Mouse (Mus musculus): ENCODE measurements at regions not wholly inside any gene's neighbourhood (a gene's known extent, or its start where the extent isn't known, plus 50 kb on each side); places are given as distances from the start of the nearest gene placed in this dataset.

- Histone ChIP-seq H3K4me3 (no peak overlapping the region), H3K4me2 (ENCODE audit: low read depth) (no peak overlapping the region), H3K27me3 (ENCODE audit: control insufficient read depth, insufficient read depth, insufficient read length) (no peaks in the 10 kb centered on the region), H3K36me3 (ENCODE audit: control insufficient read depth, insufficient read depth) (no peaks in the 10 kb centered on the region), H3K79me2 (ENCODE audit: control insufficient read depth, insufficient read depth) (no peaks in the 10 kb centered on the region), H3ac (ENCODE audit: control insufficient read depth, insufficient read length) (no peak overlapping the region)
- TF ChIP-seq POLR2AphosphoS2 (IDR thresholded peaks at IDR 0.05; ENCODE audit: insufficient read length, low read depth) (no peak), SRF (IDR thresholded peaks at IDR 0.05; ENCODE audit: control insufficient read depth, insufficient read length, low read depth) (no peak), REST (IDR thresholded peaks at IDR 0.05; ENCODE audit: insufficient read depth, insufficient read length) (no peak), TCF12 (IDR thresholded peaks at IDR 0.05; ENCODE audit: insufficient read depth, poor library complexity, severe bottlenecking) (no peak), MYOD1 (IDR thresholded peaks at IDR 0.05; ENCODE audit: control insufficient read depth in 1 of 3, insufficient read length in 2 of 3, low read depth in 2 of 3) (no peak), MAX (IDR thresholded peaks at IDR 0.05; ENCODE audit: low read depth) (no peak), MYOG (IDR thresholded peaks at IDR 0.05; ENCODE audit: control insufficient read depth in 1 of 3, insufficient read depth in 1 of 3, insufficient read length in 2 of 3, low read depth in 2 of 3) (no peak), CEBPB (IDR thresholded peaks at IDR 0.05; ENCODE audit: insufficient read depth, poor library complexity, severe bottlenecking) (no peak), TCF3 (IDR thresholded peaks at IDR 0.05; ENCODE audit: insufficient read length, low read depth) (no peak), USF1 (IDR thresholded peaks at IDR 0.05; ENCODE audit: low read depth) (no peak)
Measured at GRCm38 (mm10) chr1:181302151-181302550, 50.3 kb upstream of the Cnih3 start.
